Mouse (Mus musculus): ENCODE data around the gene Gm10762.
A peak's percentile ranks its signal among the peaks of the same experiment; 100 is the strongest.
"Not testable (repeated sequence)": the region's sequence is repeated elsewhere in the genome, so short reads cannot be mapped to it uniquely, and the experiment has no call there.

Gm10762 gene

DNA sequence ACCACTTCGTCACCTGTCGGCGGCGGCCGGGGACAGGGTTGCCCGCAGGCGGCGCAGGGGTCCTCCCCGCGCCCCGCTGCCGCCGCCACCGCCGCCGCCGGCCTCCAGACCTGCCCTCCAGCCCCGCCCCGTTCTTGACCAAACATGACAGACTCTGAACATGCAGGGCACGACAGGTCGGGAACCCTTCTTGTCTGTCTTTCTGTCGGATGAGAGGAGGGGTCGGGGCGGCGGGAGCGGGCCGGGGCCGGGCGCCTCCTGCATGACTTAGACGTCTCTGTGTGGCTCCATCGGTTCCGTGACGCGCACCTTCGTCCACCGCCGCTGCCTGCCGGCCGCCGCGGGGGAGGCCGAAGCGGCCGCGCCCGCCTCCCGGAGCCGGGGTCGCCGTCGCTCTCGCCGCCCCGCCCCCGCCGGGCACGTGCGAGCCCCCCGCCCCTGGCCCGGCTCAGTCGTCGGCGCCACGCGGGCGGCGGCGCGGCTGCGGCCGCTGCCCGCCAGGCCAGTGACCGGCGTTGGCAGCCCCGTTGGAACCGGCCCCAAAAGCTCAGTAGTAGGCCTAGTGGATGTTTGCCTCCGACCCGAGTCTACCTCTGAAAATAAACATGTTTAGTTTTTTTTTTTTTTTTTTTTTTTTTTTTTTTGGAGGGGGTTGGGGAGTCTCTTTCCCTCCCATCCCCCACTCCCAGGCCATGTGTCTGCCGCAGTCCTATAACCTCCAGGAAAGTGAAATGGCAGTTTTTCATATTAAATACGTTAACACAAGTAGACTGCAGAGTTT, at the start of gene Gm10762:
TSS of gene Gm10762 (minus strand) at position 65 of the 781 bp plus-strand sequence.
- DNase-seq, result peak; percentile 86 to 91

DNA sequence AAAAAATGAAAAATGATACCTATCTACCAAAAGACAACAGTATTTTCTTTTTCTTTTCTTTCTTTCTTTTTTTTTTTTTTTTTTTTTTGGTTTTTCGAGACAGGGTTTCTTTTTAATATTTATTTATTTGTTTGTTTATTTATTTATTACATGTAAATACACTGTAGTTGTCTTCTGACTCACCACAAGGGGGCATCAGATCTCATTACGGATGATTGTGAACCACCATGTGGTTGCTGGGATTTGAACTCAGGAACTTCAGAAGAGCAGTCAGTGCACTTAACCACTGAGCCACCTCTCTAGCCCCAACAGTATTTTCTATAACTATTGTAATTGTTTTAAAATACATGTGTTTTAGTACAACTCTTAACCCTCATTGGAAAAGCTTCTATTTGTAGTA, 41.3 kb upstream of the Gm10762 start:
- DNase-seq, result not testable (repeated sequence)

DNA sequence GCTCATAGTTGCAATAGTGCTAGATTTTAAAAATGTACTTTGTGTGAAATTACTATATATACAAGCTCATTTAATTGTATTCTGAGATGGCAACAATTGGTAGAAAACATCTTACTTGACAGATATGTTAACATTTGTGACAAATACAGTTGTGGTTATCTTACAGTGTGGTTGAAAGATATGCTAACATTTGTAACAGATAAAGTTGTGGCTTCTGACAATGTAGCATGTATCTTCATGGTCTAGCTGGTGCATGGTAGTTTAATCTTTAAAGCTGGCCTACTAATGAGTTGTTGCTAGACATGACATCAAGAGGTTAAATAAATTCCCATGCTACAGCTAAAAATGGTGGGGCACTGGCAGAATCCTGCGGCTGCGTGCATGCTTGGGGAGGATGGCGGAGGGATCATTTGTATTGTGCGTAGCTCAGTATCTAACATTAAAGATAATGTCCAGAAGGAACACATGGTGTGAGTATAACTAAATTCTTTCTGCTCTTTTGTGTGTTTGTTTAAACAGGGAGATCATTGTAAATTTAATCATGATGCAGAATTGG, 38.7 kb upstream of the Gm10762 start:
- no peak for DNase-seq

DNA sequence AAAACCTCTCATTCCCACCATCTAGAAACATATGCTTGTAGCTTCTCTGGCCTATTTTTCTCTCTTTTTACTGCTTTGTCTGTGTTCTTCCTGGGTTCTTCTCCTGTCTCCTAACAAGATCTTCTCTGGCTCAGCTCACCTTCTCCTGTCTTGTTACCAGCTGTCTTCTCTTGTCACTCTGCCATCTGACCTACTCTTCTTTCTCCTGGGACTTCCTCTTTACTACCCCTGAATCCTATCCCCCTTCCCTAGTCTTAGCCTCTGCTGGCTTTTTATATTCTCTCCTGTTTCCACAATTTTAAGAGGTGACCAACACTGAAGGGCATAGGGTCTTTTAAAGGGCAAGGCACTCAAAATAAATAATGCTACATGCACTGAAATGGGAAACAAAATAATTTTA, 37.3 kb upstream of the Gm10762 start:
- no peak for DNase-seq

DNA sequence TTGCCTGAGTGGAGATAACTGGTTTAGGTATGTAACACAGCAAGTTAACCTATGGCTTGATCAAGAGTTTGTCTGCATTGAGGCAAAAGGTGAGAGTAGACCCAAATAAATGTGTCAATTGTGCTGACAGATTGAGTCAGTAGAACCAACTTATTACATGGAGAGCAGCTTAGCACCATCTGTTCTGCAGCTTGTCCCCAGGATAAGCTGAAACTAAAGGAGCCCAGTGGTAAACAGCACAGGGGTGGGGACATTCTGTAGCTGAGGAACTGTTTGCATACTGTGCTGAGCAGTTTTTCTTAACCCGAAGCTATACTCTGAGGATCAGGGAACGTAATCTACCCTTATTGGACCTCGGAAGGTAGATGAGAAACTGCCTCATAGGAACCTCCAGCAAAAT, 17.2 kb upstream of the Gm10762 start:
- DNase-seq, result no peak

DNA sequence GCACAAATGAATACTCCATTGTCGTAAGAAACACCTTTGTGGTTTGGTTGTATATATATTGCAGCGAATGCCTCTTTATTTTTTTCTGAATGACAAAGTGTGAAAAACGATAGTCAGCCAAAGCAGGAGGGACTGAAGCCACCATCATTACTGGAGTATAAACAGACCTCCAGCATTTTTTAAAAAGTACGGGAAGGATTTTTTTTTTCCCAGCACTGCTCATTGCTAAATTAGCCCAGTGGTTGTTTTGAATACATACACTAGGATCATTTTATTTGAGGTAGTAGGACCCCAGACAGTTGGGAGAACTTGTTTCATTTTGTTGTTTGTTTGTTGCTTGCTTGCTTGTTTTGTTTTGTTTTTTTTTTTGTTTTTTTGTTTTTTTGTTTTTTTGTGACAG, 8.0 kb upstream of the Gm10762 start:
- DNase-seq, result no peak

DNA sequence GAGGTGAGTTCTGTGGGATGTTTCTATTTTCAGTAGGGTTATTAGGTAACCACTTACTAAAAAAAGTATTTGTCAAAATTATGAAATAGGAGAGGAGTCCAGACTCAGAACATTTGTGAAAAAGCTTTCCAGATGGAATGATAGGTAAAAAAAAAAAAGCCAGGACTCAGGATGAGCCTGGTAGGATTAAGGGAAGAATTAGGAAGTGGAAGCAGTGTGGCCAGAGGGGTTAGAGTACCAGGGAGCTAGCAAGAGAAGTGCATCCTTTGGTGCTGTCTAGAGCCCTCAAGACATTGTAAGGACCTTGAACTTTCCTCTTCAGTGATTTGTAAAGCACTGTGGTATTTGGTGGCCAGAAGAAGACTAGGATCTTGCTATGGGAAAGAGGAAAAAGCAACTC, 4.8 kb upstream of the Gm10762 start:
- DNase-seq, result no peak

DNA sequence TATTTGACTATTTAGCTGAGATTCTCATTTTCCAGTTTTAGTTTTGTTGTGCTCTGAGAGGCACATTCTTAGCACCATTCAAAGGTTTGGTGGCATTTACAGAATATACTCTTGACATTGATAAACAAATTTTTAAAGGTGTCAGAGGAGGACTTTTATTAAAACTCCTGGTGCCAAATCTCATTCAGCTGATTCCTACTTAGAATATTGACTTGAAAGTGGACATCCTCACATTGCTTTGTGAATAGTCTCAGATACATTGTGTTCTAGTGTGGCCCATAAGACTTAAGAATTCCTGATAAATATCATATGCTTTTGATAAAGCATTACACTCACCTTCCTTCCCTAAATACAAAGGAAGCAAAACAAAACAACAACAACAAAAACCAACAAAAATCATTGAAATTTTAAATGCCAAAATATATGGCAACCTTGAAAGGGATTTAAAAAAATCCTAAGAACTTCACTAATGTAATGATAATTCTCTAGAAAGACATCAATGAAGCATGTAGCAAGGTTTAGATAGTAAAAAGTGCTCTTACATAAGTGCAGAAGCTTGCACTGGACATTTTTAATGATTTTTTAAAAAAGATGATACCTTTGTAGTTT, 1.1 kb upstream of the Gm10762 start:
- DNase-seq, result no peak

DNA sequence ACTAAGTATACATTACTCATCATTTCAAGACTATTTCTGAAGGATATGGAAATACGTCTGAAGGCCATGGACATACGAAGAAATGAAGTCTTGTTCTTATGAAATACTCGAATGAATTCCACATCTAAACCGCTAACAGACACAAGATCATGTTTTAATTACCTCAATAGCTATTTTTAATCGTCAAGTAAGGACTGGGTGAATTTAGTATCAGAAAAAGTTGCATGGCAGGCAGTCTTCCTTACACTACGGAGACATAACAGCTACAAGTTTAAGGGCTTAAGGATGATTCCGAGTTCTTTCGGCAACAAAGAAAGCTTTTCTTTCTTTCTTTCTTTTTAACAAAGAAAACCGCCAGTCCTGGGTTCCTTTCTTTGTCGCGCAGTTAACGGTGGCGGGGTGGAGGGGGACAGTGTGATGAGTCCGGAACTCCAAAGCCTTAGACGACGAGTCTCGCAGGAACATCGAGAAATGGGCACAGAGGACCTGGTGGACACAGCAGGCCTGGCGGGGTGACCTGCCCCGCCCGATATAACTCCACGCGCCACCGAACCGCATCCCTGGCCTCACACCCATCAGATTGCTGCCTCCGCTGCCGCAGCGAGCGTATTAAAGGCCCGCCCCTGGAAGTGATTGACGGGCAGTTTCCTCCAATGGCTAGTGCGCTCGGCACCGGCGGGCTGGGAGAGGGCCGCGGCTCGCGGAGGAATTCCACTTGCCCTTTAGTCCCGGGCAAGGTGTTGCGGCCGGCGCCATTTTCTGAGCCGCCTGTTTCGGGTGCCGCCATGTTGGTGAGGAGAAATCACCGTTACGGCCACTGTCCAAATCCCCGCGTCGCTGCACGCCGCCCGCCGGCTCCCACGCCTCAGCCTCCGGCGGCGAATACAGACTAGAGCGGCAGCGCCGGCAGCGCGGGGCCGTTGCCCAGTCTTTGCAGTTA, 614 bp downstream of the Gm10762 start, which contains the start of gene Zc3h6:
TSS of gene Zc3h6 (plus strand) at position 762 of the 940 bp plus-strand sequence.
- DNase-seq, result peak; percentile 99

DNA sequence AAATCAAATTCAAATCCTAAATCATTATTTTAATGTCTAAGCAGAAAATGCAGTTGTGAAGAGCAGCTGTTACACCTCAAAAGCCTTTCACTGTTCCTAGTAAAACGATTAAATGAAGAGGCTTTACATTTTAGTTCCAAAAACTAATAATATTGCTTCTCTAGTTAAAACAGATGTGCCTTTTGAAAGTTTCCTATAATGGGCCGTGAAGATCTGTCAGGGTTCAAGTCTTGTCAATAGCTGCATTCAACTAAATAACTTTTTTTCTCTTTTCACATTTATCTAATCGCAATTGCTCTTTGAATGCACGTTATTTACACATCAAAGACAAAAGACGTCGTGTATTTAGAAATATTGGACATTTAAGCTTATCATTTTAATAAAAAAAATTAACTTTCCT, 1.3 kb downstream of the Gm10762 start:
- no peak for DNase-seq

DNA sequence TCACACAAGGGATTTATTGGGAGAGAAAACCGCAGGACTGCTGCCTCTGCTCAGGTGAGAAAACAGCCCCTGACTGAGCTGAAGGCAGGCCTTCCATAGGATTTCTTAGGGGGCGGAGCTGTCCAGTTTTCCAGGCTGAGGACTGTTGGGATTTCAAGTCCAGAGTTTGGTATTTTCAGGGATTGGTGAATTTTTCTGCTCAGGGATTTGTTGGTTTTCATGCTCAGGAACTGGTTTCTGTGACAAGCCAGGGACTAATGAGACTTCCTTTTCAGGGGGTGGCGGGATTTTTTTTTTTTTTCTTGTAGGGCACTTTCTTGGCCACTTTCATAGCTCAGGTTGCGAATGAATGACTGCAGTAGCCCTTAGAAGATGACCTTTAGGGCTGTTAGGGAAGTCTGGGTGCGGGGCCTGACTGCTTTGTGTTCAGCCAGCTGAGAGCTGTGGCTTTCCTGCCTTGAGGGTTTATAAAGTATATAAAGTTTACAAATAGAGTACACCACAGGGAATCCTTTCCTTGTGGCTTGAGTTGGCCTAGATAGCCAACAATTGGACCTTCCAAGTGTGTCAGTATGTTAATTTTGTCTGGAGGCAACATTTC, 1.9 kb downstream of the Gm10762 start:
- DNase-seq, result peak in 1 of 2 experiments; percentile 29

DNA sequence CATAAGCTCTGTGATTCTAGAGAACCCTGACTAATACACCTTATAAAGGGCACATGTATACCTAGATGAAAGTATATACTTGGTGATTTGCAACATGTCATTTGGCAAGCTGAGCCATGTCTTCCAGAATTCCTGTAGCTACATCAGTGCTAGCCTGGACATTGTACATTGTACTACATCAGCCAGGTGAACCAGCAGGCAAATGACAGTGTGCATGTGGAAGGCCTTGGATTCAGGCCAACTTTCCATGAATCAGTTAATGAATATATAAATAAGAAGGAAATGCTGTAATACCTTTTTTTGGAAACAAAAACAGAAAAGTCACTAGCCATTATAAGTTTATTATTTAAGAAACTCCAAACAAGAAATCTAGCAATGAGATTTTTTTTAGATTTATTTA, 13.3 kb downstream of the Gm10762 start:
- DNase-seq, result no peak

DNA sequence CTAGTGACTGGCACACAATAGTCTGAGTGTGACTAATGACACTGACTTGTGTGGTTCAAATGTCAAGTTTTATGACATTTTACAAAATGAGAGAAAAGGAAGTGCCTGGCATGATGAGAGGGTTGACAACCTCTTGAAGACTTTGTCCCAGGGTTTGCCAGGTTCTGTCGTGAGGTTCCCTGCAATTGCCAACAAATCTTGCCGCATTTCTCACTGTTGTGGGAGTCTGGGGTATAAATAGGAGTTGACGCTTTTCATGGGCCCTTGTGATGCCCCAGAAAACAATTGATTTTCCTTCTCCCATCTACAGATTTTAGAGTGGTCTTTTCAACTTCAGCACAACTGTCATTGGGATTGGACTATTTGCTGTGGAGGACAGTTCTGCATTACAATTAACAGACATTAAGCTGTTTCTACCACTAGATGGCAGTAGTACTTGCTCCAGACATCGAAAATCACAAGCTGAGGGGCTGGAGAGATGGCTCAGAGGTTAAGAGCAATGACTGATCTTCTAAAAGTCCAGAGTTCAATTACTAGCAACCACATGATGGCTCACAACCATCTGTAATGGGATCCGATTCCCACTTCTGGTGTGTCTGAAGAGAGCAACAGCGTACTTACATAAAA, 19.4 kb downstream of the Gm10762 start:
- DNase-seq, result peak in 1 of 2 experiments; percentile 34

DNA sequence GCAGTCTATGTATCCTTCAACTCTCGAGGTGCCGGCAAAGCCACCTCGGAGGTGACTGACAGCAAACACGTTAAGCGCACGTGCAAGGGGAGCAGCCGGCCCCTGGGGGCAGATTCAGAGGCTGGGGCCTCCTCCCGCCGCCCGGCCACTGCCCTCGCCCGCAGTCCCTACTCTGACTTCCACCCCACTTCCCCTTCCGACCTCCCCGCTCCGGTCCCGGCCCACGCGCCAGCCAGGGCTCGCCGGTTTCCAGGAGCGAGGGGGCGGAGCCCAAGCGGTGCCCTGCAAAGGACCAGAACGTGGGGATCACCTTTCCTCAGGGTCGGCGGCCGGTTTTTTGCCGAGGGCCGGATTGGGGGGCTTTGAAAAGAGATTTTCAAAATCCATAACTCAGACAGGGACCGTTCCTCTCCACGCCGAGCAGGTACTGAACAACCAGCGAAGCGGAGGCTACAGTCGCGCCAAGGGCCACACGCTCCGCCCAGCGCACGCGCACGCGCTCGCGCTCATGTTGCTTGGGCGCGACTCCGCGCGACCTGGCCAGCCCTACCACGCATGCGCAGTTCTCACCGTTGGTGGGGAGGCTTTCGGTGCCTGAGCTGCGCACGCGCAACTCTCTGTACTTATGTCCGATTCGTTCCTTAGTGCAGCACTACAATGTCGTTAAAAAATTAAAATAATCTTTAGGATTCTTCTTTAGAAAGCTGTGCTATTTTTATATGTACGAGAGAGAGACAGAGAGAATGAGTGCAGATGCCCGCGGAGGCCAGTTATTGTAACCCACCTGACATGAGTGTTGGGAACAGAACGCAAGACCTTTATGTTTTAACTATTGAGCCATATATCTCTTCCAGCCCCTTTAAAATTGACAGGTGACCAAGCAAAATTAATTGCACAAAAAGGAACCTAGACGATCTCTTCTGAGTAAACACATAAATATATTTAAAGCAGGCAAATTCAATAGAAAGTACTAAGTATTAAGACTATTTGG, 23.7 kb downstream of the Gm10762 start, which contains the start of gene Zc3h8:
TSS of gene Zc3h8 (minus strand) at position 540 of the 991 bp plus-strand sequence.
- DNase-seq, result peak; percentile 98

DNA sequence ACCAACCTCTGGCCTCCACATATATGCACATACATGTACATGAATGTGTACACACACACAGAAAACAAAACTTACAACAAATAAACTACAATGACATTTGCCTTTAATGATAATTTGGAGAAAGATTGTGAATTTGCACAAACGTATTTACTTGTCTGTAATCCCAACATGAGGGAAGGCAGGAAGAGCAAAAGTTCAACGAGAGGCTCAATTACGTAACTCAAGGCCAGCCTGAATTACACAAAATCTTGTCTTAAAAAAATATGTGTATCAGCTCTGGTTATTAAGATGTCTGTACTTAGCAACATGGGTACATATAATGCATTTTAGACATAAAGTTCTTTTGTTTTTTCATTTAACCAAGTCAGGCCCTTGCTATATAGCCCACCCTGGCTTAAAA, 31.3 kb downstream of the Gm10762 start:
- DNase-seq, result no peak

DNA sequence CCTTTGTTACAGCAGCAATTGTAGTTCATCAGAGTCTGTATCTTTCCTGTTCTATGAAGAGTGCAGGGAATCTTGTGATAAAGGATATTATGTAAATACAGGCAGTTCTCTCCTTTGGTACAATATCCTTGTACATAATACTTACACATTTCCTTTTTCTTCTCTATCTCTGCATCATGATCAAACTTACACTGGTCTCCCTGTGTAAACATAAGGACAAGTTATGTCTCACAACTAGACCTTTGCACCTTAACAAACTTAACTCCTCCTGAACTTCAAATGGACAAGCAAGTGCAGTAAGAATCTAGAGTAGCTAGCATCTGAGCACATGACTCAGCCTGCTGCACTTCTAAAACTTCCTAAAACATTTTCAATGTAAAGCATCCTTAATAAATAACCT, 36.8 kb downstream of the Gm10762 start:
- DNase-seq, result no peak

DNA sequence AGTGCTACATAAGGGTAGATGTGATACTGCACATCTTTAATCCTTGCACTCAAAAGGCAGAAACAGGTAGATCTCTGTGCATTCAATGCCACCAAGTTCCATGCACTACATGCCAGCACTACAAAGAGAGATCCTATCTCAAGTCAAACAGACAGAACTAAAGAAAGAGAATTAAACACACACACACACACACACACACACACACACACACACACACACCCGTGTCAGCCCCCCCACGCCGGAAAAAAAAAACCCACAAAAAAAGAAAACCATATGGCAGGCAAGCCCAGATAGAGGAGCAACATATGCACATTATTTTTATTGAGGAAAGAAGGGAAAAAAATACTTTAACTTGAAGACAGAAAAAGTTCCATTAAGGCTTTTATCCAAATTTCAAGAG, 39.1 kb downstream of the Gm10762 start:
- no peak for DNase-seq

DNA sequence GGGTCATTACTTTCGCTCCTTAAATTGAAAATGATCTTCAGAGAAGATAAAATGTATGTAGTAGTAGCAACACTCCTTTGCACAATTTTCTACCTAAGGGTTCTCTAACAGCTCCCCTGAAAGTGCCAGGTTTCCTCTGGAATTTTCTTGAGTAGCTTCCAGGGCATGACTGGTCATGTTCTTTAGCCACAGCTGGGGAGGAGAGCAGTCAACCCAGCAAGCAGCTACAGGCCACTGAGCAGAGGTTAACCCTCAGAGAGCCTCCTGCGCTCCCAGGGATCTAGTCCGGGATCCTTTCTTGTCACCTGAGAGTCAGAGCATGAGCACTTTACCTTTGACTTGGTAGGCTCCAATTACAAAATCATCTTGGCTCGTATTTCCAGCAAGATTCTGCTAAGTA, 42.7 kb downstream of the Gm10762 start:
- DNase-seq, result no peak
